Mouse (Mus musculus) bone marrow, adult 2 months (tissue): ENCODE data around the gene Sstr4.

Experiments used
- CTCF ChIP-seq: fragments of 200-500 bp; IDR thresholded peaks from 2 replicates; pipeline ENCODE4 v1.5.1; 2011; ENCODE audit warnings: low read length, control low read depth; ENCODE audit not compliant: control insufficient read depth, insufficient read depth
- POLR2A ChIP-seq: fragments of 200-500 bp; IDR thresholded peaks from 2 replicates; pipeline ENCODE4 v1.6.1; 2011; ENCODE audit warnings: low read depth, mild to moderate bottlenecking, control low read depth, low read length, borderline replicate concordance; ENCODE audit not compliant: control insufficient read depth

DNA sequence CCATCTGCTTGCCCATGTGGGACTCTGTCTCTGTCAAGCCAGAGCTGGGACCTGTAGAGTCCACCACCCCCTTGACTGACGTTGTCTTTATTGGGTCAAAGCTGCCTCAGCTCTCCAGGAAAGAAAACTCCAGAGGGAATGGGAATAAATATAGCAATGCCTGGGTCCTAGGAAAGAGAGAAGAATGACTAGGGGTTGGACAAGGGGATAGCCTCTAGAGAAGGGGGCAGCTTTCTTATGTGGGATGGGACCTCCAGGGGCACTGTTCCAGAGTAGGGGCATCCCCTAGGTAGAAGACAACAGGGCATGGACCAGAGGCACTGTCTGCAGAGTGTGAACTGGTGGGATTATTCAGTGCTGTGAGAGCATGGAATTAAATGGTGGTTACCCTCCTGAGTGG is 14.7 kb downstream of the Sstr4 start:
- TF ChIP-seq CTCF (no peak), POLR2A (no peak)
